Mouse (Mus musculus) erythroblast, embryonic 14.5 days (primary cell): Measurements from ENCODE around the gene Vsx2.
"Not testable (repeated sequence)": the region's sequence is repeated elsewhere in the genome, so short reads cannot be mapped to it uniquely, and the experiment has no call there.

ENCODE experiments used
- GATA1 ChIP-seq: IDR thresholded peaks from 2 replicates; pipeline ENCODE4 v1.6.1; 2012; ENCODE audit warnings: low read length, inconsistent platforms, mixed read lengths
- TAL1 ChIP-seq: IDR thresholded peaks from 3 replicates; pipeline ENCODE4 v1.6.1; 2012; ENCODE audit warnings: low read length, inconsistent platforms, mixed read lengths

DNA sequence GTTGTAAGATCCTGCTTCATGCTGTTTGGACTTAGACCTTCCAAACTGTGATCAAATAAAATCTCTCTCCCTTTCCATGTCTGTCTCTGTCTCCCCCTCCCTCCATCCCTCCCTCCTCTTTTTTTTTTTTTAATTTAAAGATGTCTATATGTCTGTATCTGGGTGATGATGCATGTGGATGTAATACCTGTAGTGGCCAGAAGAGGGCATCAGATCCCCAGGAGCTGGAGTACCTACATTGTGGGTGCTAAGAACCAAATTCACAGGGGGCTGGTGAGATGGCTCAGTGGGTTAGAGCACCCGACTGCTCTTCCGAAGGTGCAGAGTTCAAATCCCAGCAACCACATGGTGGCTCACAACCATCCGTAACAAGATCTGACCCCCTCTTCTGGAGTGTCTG, 30.0 kb upstream of the Vsx2 start:
- TF ChIP-seq GATA1, TAL1: not testable (repeated sequence)
